Mouse (Mus musculus) skeletal muscle tissue, adult 2 months (tissue): ENCODE measurements around the gene Plch2.

Experiments
- DNase-seq: peaks from one replicate; pipeline ENCODE4 v3.0.0-alpha.2; 2012; ENCODE audit warnings: low read depth, low spot score

Plch2 gene

DNA sequence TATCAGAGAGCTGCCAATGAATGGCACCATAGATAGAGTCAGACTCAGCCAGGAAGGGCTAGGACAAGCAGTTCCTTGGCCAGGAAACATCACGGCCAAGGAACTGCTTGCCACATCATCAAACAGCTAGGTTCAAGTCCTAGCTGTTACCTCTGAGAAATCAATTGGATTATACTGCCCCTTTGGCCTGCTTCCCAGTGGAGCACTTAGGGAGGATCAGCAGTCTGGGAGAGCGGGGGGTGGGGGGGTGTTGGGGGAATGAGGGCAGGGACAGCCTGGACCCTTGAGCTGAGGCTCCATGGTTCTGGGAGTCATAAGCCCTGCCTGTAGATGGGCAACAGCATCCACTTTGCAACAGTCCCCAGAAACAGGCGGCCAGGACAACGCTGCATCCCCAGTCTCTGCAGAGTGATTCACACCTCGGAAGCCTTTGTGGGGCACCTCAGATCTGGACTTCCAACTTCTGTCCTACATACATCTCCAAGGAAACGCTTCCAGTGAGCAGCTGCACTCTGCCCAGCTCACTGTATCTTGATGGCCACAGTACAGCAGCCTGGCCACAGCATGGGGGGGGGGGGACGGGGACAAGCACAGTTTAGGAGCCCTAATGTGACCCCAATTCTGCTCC lies 34.2 kb downstream of the Plch2 start:
- no peak for DNase-seq

DNA sequence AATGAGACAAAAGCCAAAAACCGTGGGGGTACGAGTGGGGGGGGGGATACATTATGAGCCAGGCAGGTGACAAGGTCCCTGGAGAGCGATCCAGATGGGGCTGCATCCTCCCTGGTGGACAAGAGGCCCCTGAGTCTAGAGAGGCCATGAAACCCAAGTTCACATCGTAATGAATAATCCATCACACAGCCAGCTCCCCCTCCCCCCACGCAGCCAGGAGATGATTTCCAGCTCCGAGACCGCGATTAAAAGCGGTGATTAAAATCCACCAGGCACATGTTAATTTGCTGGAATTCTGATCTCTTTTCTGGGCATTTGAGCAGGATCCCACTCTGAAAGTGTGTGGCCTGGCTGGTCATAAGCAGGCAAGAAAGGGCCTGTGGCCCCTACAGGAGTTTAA lies 35.8 kb downstream of the Plch2 start:
- no peak for DNase-seq

DNA sequence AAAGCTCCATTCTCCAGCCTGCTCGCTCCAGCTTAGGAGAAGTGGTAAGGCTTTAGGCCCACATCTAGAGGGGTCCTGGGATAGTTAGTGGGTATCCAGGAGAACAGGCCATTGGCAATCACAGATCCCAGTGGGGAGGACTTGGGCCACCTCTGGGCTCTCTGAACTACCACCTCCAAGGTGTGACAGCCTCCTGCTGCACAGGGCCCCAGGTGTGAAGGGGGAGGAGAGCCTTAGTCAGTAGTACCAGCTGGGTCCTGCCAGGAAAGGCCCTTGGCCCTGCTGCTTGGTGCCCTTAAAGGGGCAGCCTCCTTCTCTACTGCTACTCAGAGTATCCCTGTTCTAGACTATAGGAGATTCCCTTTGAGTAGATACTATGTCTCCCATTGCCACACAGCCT lies 36.4 kb downstream of the Plch2 start:
- DNase-seq: no peak

DNA sequence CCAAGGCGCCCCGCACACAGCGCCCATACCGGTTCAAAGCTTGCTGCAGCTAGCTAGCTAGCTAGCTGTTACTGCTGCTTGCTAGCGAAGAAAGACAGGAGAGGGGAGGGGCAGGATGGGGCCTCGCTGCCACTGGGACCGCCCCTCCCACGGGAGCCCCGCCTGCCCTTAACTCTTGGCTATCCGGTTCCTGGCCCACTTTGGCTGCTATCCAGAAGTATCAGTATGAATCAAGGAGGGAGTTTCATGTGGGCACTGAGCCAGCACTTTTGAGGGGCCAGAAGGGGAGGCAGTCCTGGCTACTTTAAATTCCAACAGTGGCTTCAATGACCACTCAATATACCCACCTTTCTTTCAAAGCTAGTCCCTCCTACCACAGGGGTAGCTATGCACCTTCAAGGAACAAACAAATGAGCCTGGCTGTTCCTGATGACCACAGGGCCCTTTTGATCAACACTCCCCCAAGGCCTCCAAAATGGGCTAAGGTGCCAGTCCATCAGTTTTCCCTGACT lies 37.2 kb downstream of the Plch2 start:
- no peak for DNase-seq

DNA sequence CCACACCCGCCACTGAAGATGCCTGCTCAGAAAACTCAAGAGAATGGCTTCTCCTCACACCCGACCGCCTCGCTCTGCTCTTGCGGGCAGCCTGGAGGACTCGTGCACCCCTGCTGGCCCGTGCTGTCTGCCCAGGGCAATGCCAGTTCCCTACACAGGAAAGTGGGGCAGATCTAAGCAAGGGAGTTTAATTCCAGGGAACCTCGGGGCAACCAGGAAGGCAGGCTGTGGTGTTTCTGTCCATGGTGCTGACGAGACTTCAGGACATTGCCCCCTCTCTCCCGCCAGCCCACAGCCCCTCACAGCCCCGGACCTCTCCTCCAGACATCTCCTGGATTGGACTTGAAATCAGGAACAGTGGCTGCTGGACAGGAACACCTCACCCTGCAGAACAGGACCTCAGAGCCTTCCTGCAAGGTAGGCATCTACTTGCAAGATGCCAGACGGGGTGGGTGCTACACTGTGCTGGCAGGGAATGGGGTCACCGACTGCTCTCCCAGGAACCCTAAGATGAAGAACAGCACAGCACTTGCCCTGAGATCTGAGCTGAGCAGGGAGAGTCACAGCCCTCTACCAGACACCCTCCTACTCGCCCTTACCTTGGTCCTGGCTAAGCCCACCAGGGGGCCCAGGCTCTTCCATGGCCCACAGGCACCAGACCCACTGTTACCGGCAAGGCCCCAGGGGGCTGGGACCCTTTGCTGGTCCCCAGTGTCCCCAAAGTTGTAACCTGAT lies 37.8 kb downstream of the Plch2 start:
- no peak for DNase-seq

DNA sequence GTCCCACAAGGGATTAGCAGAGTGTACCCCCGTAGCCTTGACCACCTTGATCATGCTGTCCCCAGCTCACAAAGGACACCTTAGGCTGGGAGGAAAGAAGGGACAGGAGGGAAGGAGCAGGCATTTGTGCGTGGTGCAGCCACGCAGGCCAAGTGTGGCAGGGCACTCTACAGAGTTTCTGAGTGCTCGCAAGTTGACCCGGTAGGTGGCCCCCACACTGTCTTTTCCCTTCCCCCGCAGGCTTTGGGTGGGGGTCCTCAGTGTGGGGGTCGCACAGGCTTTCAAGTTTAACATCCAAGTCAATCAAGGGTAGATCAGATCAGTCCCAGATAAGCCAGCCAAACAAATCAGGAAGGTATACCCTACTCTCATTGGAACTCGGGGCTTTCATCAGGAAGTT lies 38.5 kb downstream of the Plch2 start:
- no peak for DNase-seq

- no peak for DNase-seq
Measured at GRCm38 (mm10) chr4:155017253-155017878, 39.2 kb downstream of the Plch2 start.

DNA sequence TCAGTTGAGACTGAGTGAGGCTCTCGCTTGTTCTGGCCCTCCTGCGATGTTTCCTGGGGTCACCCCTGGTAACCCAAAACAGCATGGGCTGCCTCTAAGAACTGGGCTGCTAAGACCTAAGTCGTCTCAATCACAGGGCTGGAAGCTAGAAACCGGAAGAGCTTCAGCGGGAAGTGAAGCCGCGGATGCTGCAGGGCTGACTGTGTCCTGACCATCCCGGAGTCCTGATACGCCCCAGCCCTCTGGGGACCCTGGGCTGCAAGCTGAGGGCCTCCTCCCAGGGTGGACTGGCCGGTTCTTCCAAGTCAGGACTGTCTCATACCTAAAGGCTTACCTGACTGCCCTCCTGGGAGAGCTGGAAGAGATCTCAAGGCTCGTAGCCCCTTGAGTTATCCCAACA lies 39.8 kb downstream of the Plch2 start:
- no peak for DNase-seq

- DNase-seq: no peak
Measured at GRCm38 (mm10) chr4:155015550-155015949, 41.0 kb downstream of the Plch2 start.

- DNase-seq: no peak
Measured at GRCm38 (mm10) chr4:155014791-155015190, 41.8 kb downstream of the Plch2 start.

GRCm38 (mm10) chr4:155014244-155014643 lies 42.3 kb downstream of the Plch2 start:
- no peak for DNase-seq

GRCm38 (mm10) chr4:155012788-155013187 lies 43.8 kb downstream of the Plch2 start:
- peak; percentile 27 for DNase-seq

GRCm38 (mm10) chr4:155012115-155012514 lies 44.5 kb downstream of the Plch2 start:
- no peak for DNase-seq

GRCm38 (mm10) chr4:155011312-155012025 lies 45.1 kb downstream of the Plch2 start:
- no peak for DNase-seq

DNA sequence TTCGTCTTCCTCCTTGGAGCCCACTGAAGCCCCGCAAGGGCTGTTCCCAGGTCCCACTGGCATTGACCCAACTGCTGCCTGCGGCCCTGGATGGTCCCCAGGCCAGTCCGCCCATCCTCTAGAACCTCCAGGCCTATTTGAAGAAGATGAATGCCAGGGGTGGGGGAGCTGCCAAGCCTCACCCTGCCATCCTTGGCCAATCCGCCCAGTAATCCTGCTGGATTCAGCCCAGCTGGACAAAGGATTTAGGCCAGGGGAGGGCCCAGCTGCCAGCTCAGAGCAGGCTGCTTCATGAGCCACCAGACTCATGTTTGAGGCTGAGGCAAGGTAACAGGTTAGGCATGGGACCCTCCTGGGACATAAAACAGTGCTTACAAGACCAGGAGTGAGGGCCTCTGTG lies 45.7 kb downstream of the Plch2 start:
- peak; percentile 14 for DNase-seq

DNA sequence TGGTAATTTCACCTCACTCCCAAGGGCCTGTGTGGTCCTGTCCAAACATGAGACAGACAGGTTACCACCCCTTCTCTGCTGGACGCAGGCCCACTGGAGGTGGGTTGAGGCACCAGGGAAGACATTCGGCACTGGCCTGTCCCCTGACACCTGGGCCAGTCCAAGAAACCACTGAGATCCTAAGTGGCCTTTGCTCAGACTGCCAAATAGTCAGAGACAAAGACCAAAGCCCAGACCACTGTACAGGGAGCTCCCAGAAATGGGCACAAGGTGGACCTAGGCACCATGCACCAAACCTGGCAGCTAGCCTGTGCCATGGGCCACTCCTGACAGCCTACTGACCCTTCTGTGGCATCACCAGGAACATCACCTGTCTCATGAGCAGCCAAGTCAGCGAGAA lies 47.4 kb downstream of the Plch2 start:
- DNase-seq: no peak

DNA sequence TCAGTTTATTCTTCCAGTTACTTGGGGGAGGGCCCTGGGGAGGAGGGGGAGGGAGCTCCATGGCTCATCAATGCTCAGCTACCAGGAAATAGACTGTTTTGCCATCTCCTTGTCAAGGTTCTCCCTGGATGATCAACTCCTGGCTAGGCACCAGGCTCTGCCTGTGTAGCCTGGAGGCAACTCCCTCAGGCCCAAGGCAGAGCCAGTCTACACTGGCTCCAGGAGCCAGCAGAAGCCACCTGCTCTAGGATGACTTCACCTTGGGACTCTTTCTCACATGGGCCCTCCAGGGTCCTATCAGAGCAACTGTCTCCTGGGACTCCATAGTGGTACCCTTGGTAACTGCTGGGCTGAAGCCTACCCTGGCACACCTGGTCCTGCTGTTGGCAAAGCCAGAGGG lies 48.5 kb downstream of the Plch2 start:
- DNase-seq: no peak

- no peak for DNase-seq
Measured at GRCm38 (mm10) chr4:155007641-155008040, 48.9 kb downstream of the Plch2 start.

DNA sequence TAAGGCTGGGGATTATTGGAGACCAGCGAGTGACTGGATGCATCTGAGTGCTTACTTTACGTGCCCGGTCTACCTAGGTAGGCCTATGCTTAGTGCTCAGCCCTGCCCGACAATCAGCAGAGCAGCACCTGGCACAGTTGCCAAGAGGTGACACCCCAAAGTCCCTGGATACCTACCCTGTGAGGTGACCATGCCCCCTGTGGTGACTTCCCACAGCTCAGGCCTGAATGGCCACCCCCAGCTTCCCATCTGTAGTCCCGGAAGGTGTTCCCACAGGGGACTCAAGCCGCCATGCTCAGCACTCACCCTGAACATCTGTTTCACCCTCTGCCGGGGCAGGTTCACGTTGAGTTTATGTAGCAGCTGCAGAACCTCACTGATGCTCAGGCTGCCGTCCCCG lies 50.3 kb downstream of the Plch2 start:
- no peak for DNase-seq

- DNase-seq: no peak
Measured at GRCm38 (mm10) chr4:155005278-155005677, 51.3 kb downstream of the Plch2 start.

- DNase-seq: no peak
Measured at GRCm38 (mm10) chr4:154999379-154999778, 57.2 kb downstream of the Plch2 start.

GRCm38 (mm10) chr4:154996572-154997154 lies 59.9 kb downstream of the Plch2 start:
- peak; percentile 30 for DNase-seq
